Mouse (Mus musculus): ENCODE data around the gene Armc10. TPM values are rescaled to one million over a fixed set of nuclear protein-coding genes. Genes with fewer than 3 reads are reported as not detected.
"Not testable (repeated sequence)": the region's sequence is repeated elsewhere in the genome, so short reads cannot be mapped to it uniquely, and the experiment has no call there.

Gene Armc10
- total RNA-seq, 2 experiments from 2014 or later: 7.1 to 10.8 TPM

- no peak for DNase-seq
Observed at GRCm38 (mm10) chr5:21667191-21668137, 21.9 kb downstream of the Armc10 start.

- no peak for DNase-seq
Observed at GRCm38 (mm10) chr5:21669307-21669706, 23.7 kb downstream of the Armc10 start.

GRCm38 (mm10) chr5:21672812-21673635, 27.4 kb downstream of the Armc10 start:
- DNase-seq: no peak

GRCm38 (mm10) chr5:21673742-21674141, 28.1 kb downstream of the Armc10 start:
- no peak for DNase-seq

GRCm38 (mm10) chr5:21675019-21675418, 29.4 kb downstream of the Armc10 start:
- DNase-seq: no peak

GRCm38 (mm10) chr5:21675494-21675893, 29.9 kb downstream of the Armc10 start:
- no peak for DNase-seq

- no peak for DNase-seq
Observed at GRCm38 (mm10) chr5:21677939-21678338, 32.3 kb downstream of the Armc10 start.

GRCm38 (mm10) chr5:21678363-21678762, 32.8 kb downstream of the Armc10 start:
- DNase-seq: no peak

- no peak for DNase-seq
Observed at GRCm38 (mm10) chr5:21680029-21680428, 34.4 kb downstream of the Armc10 start.

- DNase-seq: no peak
Observed at GRCm38 (mm10) chr5:21680940-21681339, 35.3 kb downstream of the Armc10 start.

GRCm38 (mm10) chr5:21683811-21684210, 38.2 kb downstream of the Armc10 start:
- DNase-seq: no peak

GRCm38 (mm10) chr5:21685001-21685400, 39.4 kb downstream of the Armc10 start:
- DNase-seq: no peak

- DNase-seq: no peak
Observed at GRCm38 (mm10) chr5:21687042-21687441, 41.4 kb downstream of the Armc10 start.

- DNase-seq: no peak
Observed at GRCm38 (mm10) chr5:21692230-21692629, 46.6 kb downstream of the Armc10 start.

- no peak for DNase-seq
Observed at GRCm38 (mm10) chr5:21693372-21693870, 47.8 kb downstream of the Armc10 start.

GRCm38 (mm10) chr5:21694854-21695490, 49.4 kb downstream of the Armc10 start:
- DNase-seq: no peak

- not testable (repeated sequence) for DNase-seq
Observed at GRCm38 (mm10) chr5:21699555-21699954, 53.9 kb downstream of the Armc10 start.

GRCm38 (mm10) chr5:21700272-21700821, 54.7 kb downstream of the Armc10 start:
- DNase-seq: no peak

GRCm38 (mm10) chr5:21700934-21701333, 55.3 kb downstream of the Armc10 start:
- no peak for DNase-seq

- peak; percentile 99 for DNase-seq
Observed at GRCm38 (mm10) chr5:21701351-21702008, 55.9 kb downstream of the Armc10 start, which contains the start of gene Napepld. Gene Napepld, minus strand, starts transcription at chr5:21701396.

- DNase-seq: no peak
Observed at GRCm38 (mm10) chr5:21702009-21702364, 56.4 kb downstream of the Armc10 start.

Measured in gastrocnemius, postnatal 10 days (tissue).